Mouse (Mus musculus) spleen, adult 2 months (tissue): Measurements from ENCODE around the gene Slc10a1.

ENCODE experiments used
- CTCF ChIP-seq: fragments of 200-500 bp; IDR thresholded peaks from 2 replicates; pipeline ENCODE4 v1.5.1; 2011; ENCODE audit warnings: mild to moderate bottlenecking, inconsistent platforms; ENCODE audit not compliant: insufficient read depth, insufficient read length, insufficient replicate concordance; ENCODE audit errors: extremely low read depth
- POLR2A ChIP-seq: fragments of 200-500 bp; IDR thresholded peaks from 2 replicates; pipeline ENCODE4 v1.6.1; 2011; ENCODE audit warnings: low read depth, low read length, inconsistent platforms

GRCm38 (mm10) chr12:80951640-80952219, 16.8 kb downstream of the Slc10a1 start:
- TF ChIP-seq CTCF (no peak), POLR2A (no peak)
